Mouse (Mus musculus): ENCODE measurements around the gene Ubr7. TPM values are rescaled to one million over a fixed set of nuclear protein-coding genes. Genes with fewer than 3 reads are reported as not detected.
A peak's percentile ranks its signal among the peaks of the same experiment; 100 is the strongest.

Gene Ubr7
- total RNA-seq, 1 experiment = 87.5 TPM

DNA sequence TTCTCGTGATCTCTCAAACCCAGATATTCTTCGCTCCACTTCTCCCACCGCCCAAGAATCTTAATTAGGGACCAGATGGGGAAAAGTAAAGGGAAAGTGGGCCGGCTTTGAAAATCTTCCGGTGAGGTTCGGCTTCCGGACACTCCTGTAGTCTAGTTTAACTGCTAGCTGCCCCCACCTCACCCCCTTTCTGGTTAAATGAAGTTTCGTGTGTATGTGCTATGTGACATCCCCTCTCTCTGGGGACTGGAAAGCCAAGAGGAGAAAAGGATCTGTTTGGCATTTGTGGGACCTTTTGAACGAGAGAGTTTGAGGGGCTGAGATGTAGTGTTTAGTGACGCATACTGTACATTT lies 613 bp downstream of the Ubr7 start, which contains the start of gene Gm20604:
Gene Gm20604, minus strand, starts transcription at position 270 of the 354 bp plus-strand sequence.
- no peak for DNase-seq (ENCODE audit: low read depth, low spot score)
- TF ChIP-seq CHD2 (IDR thresholded peaks at IDR 0.05; ENCODE audit: low read depth, low read length) (no peak), HCFC1 (IDR thresholded peaks at IDR 0.05; ENCODE audit: borderline replicate concordance, insufficient read depth, low read length) (no peak), ZC3H11A (IDR thresholded peaks at IDR 0.05; ENCODE audit: borderline replicate concordance, low read depth, low read length) (no peak), MAFK (IDR thresholded peaks at IDR 0.05; ENCODE audit: insufficient read depth, low read depth, low read length) (no peak), ZNF384 (IDR thresholded peaks at IDR 0.05; ENCODE audit: low read depth, low read length) (no peak)
- peak within 1 kb of the TSS; percentile 92 for H3K27ac ChIP-seq (ENCODE audit: insufficient read depth, low read depth, low read length, poor library complexity, severe bottlenecking)
- H3K9ac ChIP-seq (ENCODE audit: insufficient read depth, low read depth, low read length, poor library complexity, severe bottlenecking) = peak within 1 kb of the TSS; percentile 95
- H3K9me3 ChIP-seq (ENCODE audit: control insufficient read depth, insufficient read depth, low read depth, low read length) = no peaks in the 10 kb centered on the region
- peak within 1 kb of the TSS; percentile 91 to 97 for H3K4me3 ChIP-seq (ENCODE audit: insufficient read depth in 1 of 2, low read depth in 1 of 2, low read length in 2 of 2, poor library complexity in 1 of 2, severe bottlenecking in 1 of 2)
- H3K36me3 ChIP-seq (ENCODE audit: control insufficient read depth, insufficient read depth, low read length, poor library complexity, severe bottlenecking) = peaks cover 9% of the 10 kb centered on the region
- in situ Hi-C loops (cut with MboI; ENCODE audit: low sequenced_read_pairs in 2 of 2, unreplicated experiment in 2 of 2) = loop anchor here in 1 of 2 experiments (25.0 kb wide), 1 partner anchor 771 kb away; the partner anchor contains the start of gene Cpsf2
- 0 out of 4 replicates have a peak, but pooled peaks cover 0 to 4% of the 10 kb centered on the region in 2 experiments for H3K4me1 ChIP-seq (ENCODE audit: control insufficient read depth in 2 of 2, insufficient read depth in 2 of 2, low read length in 2 of 2, poor library complexity in 1 of 2)

DNA sequence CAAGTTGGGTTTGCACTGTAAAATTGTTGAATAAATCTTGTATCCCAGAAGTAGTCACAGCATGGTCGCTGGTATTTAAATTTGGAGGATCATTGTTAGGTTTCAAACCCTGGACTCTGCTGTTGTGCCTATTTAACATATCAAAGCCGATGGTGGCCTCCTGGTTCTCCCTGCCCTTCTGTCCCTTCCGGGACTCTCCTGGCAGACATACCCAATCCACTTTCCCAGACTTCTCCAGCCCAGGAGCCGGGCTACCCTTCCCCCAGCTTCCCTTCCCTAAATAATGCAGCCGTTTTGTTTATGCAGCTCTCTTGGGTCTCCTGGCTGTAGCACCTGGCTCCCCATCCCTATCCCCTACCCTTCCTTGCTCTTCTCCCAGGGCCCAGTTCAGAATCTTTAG lies 1.2 kb downstream of the Ubr7 start:
- TF ChIP-seq MAFK (IDR thresholded peaks at IDR 0.05; ENCODE audit: insufficient read depth, low read depth, low read length) = no peak
- no peak; the same call in 1 of the 2 replicates for TF ChIP-seq CHD2 (IDR thresholded peaks at IDR 0.05; ENCODE audit: low read depth, low read length)
- no peak for TF ChIP-seq HCFC1 (IDR thresholded peaks at IDR 0.05; ENCODE audit: borderline replicate concordance, insufficient read depth, low read length)
- TF ChIP-seq ZC3H11A (IDR thresholded peaks at IDR 0.05; ENCODE audit: borderline replicate concordance, low read depth, low read length) = no peak
- no peak for TF ChIP-seq ZNF384 (IDR thresholded peaks at IDR 0.05; ENCODE audit: low read depth, low read length)
- Histone ChIP-seq H3K36me3 (ENCODE audit: control insufficient read depth, insufficient read depth, low read length, poor library complexity, severe bottlenecking) (peaks cover 11% of the 10 kb centered on the region), H3K9me3 (ENCODE audit: control insufficient read depth, insufficient read depth, low read depth, low read length) (no peaks in the 10 kb centered on the region), H3K4me1 (ENCODE audit: control insufficient read depth in 2 of 2, insufficient read depth in 2 of 2, low read length in 2 of 2, poor library complexity in 1 of 2) (0 out of 4 replicates have a peak, but pooled peaks cover 0 to 2% of the 10 kb centered on the region in 2 experiments), H3K27ac (ENCODE audit: insufficient read depth, low read depth, low read length, poor library complexity, severe bottlenecking) (peak overlapping the region; percentile 92), H3K4me3 (ENCODE audit: insufficient read depth in 1 of 2, low read depth in 1 of 2, low read length in 2 of 2, poor library complexity in 1 of 2, severe bottlenecking in 1 of 2) (peak overlapping the region; percentile 91 to 97), H3K9ac (ENCODE audit: insufficient read depth, low read depth, low read length, poor library complexity, severe bottlenecking) (peak overlapping the region; percentile 95)
- no peak for DNase-seq (ENCODE audit: low read depth, low spot score)
- in situ Hi-C loops (cut with MboI; ENCODE audit: low sequenced_read_pairs in 2 of 2, unreplicated experiment in 2 of 2) = loop anchor here in 1 of 2 experiments (25.0 kb wide), 1 partner anchor 772 kb away; the partner anchor contains the start of gene Cpsf2

DNA sequence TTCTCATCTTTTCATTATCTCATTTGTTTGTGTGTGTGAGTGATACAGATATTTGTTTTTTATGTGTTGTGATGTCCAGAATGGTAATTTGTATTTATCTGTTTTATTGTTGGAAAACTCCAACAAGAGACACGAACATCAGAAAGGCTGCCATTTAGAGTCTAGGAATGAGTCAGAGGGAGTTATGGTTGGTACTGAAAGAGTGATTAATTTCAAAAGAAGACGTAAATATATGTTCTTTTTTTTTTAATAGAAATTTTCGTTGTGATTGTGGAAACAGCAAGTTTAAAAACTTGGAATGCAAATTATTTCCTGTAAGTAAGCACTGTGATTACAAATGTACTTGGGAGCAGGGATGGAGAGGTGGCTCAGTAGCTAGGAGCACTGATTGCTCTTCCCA lies 3.9 kb downstream of the Ubr7 start:
- H3K36me3 ChIP-seq (ENCODE audit: control insufficient read depth, insufficient read depth, low read length, poor library complexity, severe bottlenecking) = peaks cover 24% of the 10 kb centered on the region

DNA sequence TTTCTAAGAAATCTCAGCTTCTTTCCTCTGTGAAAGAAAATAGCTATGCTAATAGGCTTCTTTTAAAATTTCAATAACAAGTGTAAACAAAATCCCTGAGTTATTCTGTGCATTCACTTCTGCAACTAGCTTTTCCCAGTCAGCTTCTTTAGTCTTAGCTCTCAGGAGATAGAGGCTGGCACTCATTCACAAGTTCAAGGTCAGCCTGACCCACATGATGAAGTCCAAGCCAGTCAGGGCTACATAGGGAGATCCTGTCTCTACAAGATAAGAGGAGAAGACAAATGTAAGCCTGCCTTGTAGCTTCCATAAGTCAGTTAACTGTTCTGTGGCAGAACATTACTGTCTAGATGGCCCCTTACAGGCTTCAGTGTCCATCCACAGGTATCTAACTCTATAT lies 5.9 kb downstream of the Ubr7 start:
- Histone ChIP-seq H3K9ac (ENCODE audit: insufficient read depth, low read depth, low read length, poor library complexity, severe bottlenecking) (no peak overlapping the region), H3K27ac (ENCODE audit: insufficient read depth, low read depth, low read length, poor library complexity, severe bottlenecking) (no peak overlapping the region), H3K36me3 (ENCODE audit: control insufficient read depth, insufficient read depth, low read length, poor library complexity, severe bottlenecking) (peaks cover 36% of the 10 kb centered on the region), H3K4me3 (ENCODE audit: insufficient read depth in 1 of 2, low read depth in 1 of 2, low read length in 2 of 2, poor library complexity in 1 of 2, severe bottlenecking in 1 of 2) (no peak overlapping the region), H3K9me3 (ENCODE audit: control insufficient read depth, insufficient read depth, low read depth, low read length) (no peaks in the 10 kb centered on the region), H3K4me1 (ENCODE audit: control insufficient read depth in 2 of 2, insufficient read depth in 2 of 2, low read length in 2 of 2, poor library complexity in 1 of 2) (peaks cover 2% of the 10 kb centered on the region in 2 experiments; a peak in 1 of 4 replicates)
- DNase-seq (ENCODE audit: low read depth, low spot score) = no peak
- in situ Hi-C loops (cut with MboI; ENCODE audit: low sequenced_read_pairs in 2 of 2, unreplicated experiment in 2 of 2) = loop anchor here in 1 of 2 experiments (25.0 kb wide), 1 partner anchor 776 kb away; the partner anchor contains the start of gene Cpsf2
- TF ChIP-seq ZNF384 (IDR thresholded peaks at IDR 0.05; ENCODE audit: low read depth, low read length) = no peak
- TF ChIP-seq CHD2 (IDR thresholded peaks at IDR 0.05; ENCODE audit: low read depth, low read length) = no peak
- TF ChIP-seq ZC3H11A (IDR thresholded peaks at IDR 0.05; ENCODE audit: borderline replicate concordance, low read depth, low read length) = no peak
- no peak for TF ChIP-seq MAFK (IDR thresholded peaks at IDR 0.05; ENCODE audit: insufficient read depth, low read depth, low read length)
- TF ChIP-seq HCFC1 (IDR thresholded peaks at IDR 0.05; ENCODE audit: borderline replicate concordance, insufficient read depth, low read length) = no peak

More for the DNA sequence above, 3.9 kb downstream of the Ubr7 start:
- DNase-seq (ENCODE audit: low read depth, low spot score) = no peak
- Histone ChIP-seq H3K4me3 (ENCODE audit: insufficient read depth in 1 of 2, low read depth in 1 of 2, low read length in 2 of 2, poor library complexity in 1 of 2, severe bottlenecking in 1 of 2) (no peak overlapping the region), H3K9me3 (ENCODE audit: control insufficient read depth, insufficient read depth, low read depth, low read length) (no peaks in the 10 kb centered on the region), H3K9ac (ENCODE audit: insufficient read depth, low read depth, low read length, poor library complexity, severe bottlenecking) (no peak overlapping the region), H3K4me1 (ENCODE audit: control insufficient read depth in 2 of 2, insufficient read depth in 2 of 2, low read length in 2 of 2, poor library complexity in 1 of 2) (peaks cover 2% of the 10 kb centered on the region in 2 experiments; a peak in 1 of 4 replicates), H3K27ac (ENCODE audit: insufficient read depth, low read depth, low read length, poor library complexity, severe bottlenecking) (no peak overlapping the region)
- no peak for TF ChIP-seq ZNF384 (IDR thresholded peaks at IDR 0.05; ENCODE audit: low read depth, low read length)
- no peak for TF ChIP-seq CHD2 (IDR thresholded peaks at IDR 0.05; ENCODE audit: low read depth, low read length)
- no peak for TF ChIP-seq MAFK (IDR thresholded peaks at IDR 0.05; ENCODE audit: insufficient read depth, low read depth, low read length)
- TF ChIP-seq HCFC1 (IDR thresholded peaks at IDR 0.05; ENCODE audit: borderline replicate concordance, insufficient read depth, low read length) = no peak
- no peak for TF ChIP-seq ZC3H11A (IDR thresholded peaks at IDR 0.05; ENCODE audit: borderline replicate concordance, low read depth, low read length)
- in situ Hi-C loops (cut with MboI; ENCODE audit: low sequenced_read_pairs in 2 of 2, unreplicated experiment in 2 of 2) = loop anchor here in 1 of 2 experiments (25.0 kb wide), 1 partner anchor 774 kb away; the partner anchor contains the start of gene Cpsf2
